Mouse (Mus musculus): ENCODE data around the gene Ttll10. TPM values are rescaled to one million over a fixed set of nuclear protein-coding genes. Genes with fewer than 3 reads are reported as not detected.

Gene Ttll10
- polyA plus RNA-seq (2012; rRNA removed), result 0.42 and 0.71 TPM in 2 replicates
- polyA plus RNA-seq (2014; fragmentation: Nextera tagmentation; extraction: Ambion mirVana), result 0.28 and 0.38 TPM in 2 replicates

DNA sequence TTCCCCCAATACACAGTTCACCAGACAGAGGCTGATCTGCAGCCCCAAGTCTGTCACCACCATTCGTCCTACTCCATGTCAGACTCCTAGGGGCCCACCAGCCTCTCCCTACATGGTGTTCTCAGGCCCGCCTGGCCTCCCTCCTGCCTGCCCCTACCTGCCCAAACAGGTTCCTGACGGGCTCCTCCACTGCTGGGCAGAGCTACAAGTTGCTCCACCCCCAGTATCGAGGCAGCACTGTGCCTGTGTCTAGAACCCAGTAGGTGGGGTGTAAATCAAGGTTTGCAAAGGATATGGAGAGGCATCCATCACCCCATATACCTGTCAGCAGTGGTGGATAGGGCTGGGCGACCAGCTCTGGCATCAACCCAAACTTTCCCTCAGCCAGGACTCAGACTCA is at the start of gene Ttll10:
Ttll10 (minus strand) TSS at position 154 of the 400 bp plus-strand sequence.
- no peaks in the 10 kb centered on the region for H3K36me3 ChIP-seq (replicated peaks; ENCODE audit: control insufficient read depth, insufficient read depth, low read depth)
- DNase-seq (ENCODE audit: low read depth in 3 of 3, low spot score in 3 of 3) (no peak), ATAC-seq (ENCODE audit: insufficient read depth) (no peak)
- WGBS (ENCODE audit: insufficient replicate concordance), result 39% methylated on average over 5 of the region's 5 CpGs
- H3K9ac ChIP-seq (replicated peaks), result no peak within 1 kb of the TSS
- no peak for TF ChIP-seq EP300 (IDR thresholded peaks at IDR 0.05; ENCODE audit: low read depth)
- TF ChIP-seq CTCF (IDR thresholded peaks at IDR 0.05; ENCODE audit: low read depth), result no peak
- peaks cover 0 to 2% of the 10 kb centered on the region in 2 experiments; a peak in 1 of 4 replicates for H3K4me1 ChIP-seq (replicated peaks; ENCODE audit: control insufficient read depth in 2 of 2, insufficient read depth in 2 of 2, low read length in 1 of 2)
- no peak within 1 kb of the TSS for H3K4me2 ChIP-seq (ENCODE audit: low read depth)
- H3K9me3 ChIP-seq (ENCODE audit: control insufficient read depth, low read length), result no peaks in the 10 kb centered on the region
- no peaks in the 10 kb centered on the region for H3K27me3 ChIP-seq (ENCODE audit: control insufficient read depth, insufficient read depth, low read length)
- H3K27ac ChIP-seq, result no peak within 1 kb of the TSS
- no peak within 1 kb of the TSS for H3K4me3 ChIP-seq (ENCODE audit: insufficient read depth in 1 of 2, low read depth in 2 of 2, low read length in 2 of 2)

DNA sequence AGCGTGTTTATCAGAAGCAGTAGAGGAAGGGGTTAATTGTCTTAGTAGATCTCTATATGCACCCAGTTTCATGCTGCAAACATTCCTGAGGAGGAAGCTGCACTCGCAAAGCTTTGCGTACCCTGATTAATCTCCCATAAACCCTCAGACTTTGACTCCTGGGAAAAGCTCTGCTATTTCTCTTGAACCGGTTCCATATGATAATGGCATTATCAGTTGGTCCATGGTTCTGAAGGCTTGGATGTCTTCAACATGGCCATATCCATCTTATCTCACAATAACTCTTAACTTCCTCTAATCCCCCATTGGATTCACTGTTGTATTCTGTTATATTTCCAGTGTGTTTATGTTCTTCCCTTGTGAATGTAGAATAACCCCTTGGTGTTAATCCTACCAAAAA is 44.1 kb upstream of the Ttll10 start:
- no peak overlapping the region for H3K9ac ChIP-seq (replicated peaks)
- DNase-seq (ENCODE audit: low read depth in 3 of 3, low spot score in 3 of 3) (no peak), ATAC-seq (ENCODE audit: insufficient read depth) (no peak)
- no peaks in the 10 kb centered on the region for H3K9me3 ChIP-seq (ENCODE audit: control insufficient read depth, low read length)
- H3K27ac ChIP-seq, result no peak overlapping the region
- H3K4me3 ChIP-seq (ENCODE audit: insufficient read depth in 1 of 2, low read depth in 2 of 2, low read length in 2 of 2), result no peak overlapping the region
- H3K27me3 ChIP-seq (ENCODE audit: control insufficient read depth, insufficient read depth, low read length), result no peaks in the 10 kb centered on the region
- no peaks in the 10 kb centered on the region for H3K36me3 ChIP-seq (replicated peaks; ENCODE audit: control insufficient read depth, insufficient read depth, low read depth)
- no peak overlapping the region for H3K4me2 ChIP-seq (ENCODE audit: low read depth)
- no peak for TF ChIP-seq EP300 (IDR thresholded peaks at IDR 0.05; ENCODE audit: low read depth)
- TF ChIP-seq CTCF (IDR thresholded peaks at IDR 0.05; ENCODE audit: low read depth), result no peak
- WGBS (ENCODE audit: insufficient replicate concordance), result 59% methylated on average over 4 of the region's 4 CpGs
- no peaks in the 10 kb centered on the region for H3K4me1 ChIP-seq (replicated peaks; ENCODE audit: control insufficient read depth in 2 of 2, insufficient read depth in 2 of 2, low read length in 1 of 2)

DNA sequence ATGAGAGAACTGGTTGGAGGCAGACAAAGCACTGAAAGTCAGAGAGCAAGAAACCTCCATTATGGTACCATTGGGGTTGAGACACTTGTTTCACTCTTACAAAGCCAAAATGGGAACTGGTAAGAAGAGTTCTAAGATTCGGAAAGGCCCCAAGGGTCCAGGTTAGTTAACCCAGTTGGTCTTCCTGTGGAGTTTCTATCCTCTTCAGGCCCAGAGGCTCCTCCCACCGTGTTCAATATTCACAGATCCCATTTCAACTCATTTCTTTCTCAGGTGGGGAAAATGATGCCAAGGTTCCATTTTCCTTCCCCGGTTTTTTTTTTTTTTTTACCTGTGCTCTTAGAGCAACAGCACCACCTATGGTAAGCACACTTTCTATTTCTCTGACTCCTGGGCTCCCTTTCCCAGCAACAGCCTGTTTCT is 42.3 kb upstream of the Ttll10 start:
- 26% methylated on average over 3 of the region's 3 CpGs for WGBS (ENCODE audit: insufficient replicate concordance)
- ATAC-seq (ENCODE audit: insufficient read depth) (no peak), DNase-seq (ENCODE audit: low read depth in 3 of 3, low spot score in 3 of 3) (no peak)
- Histone ChIP-seq H3K4me3 (ENCODE audit: insufficient read depth in 1 of 2, low read depth in 2 of 2, low read length in 2 of 2) (no peak overlapping the region), H3K4me1 (replicated peaks; ENCODE audit: control insufficient read depth in 2 of 2, insufficient read depth in 2 of 2, low read length in 1 of 2) (no peaks in the 10 kb centered on the region), H3K36me3 (replicated peaks; ENCODE audit: control insufficient read depth, insufficient read depth, low read depth) (no peaks in the 10 kb centered on the region), H3K9me3 (ENCODE audit: control insufficient read depth, low read length) (no peaks in the 10 kb centered on the region), H3K9ac (replicated peaks) (no peak overlapping the region), H3K27ac (no peak overlapping the region), H3K4me2 (ENCODE audit: low read depth) (no peak overlapping the region), H3K27me3 (ENCODE audit: control insufficient read depth, insufficient read depth, low read length) (no peaks in the 10 kb centered on the region)
- TF ChIP-seq CTCF (IDR thresholded peaks at IDR 0.05; ENCODE audit: low read depth) (no peak; the same call in 1 of the 2 replicates), EP300 (IDR thresholded peaks at IDR 0.05; ENCODE audit: low read depth) (no peak)

DNA sequence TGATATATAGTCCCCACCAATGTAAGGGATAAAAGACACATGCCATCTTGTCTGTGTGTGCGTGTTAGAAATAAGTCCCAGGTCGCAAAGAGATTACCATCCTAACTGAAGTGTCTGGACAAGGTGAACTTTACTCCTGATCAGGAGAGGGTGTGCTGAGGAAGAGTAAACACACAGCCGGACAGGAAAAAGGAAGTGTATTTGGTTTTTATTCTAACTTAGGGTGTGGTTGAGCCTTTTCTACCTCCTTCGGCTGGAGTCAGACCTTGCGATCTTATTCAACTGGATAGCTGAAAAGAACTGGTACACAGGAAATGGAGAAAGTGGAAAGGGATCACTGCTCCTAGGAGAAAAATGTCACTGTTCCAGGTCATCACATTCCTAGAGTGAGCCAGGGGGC is 41.3 kb upstream of the Ttll10 start:
- Histone ChIP-seq H3K4me1 (replicated peaks; ENCODE audit: control insufficient read depth in 2 of 2, insufficient read depth in 2 of 2, low read length in 1 of 2) (no peaks in the 10 kb centered on the region), H3K36me3 (replicated peaks; ENCODE audit: control insufficient read depth, insufficient read depth, low read depth) (no peaks in the 10 kb centered on the region), H3K4me2 (ENCODE audit: low read depth) (no peak overlapping the region), H3K9ac (replicated peaks) (no peak overlapping the region), H3K9me3 (ENCODE audit: control insufficient read depth, low read length) (no peaks in the 10 kb centered on the region), H3K27me3 (ENCODE audit: control insufficient read depth, insufficient read depth, low read length) (no peaks in the 10 kb centered on the region), H3K27ac (no peak overlapping the region), H3K4me3 (ENCODE audit: insufficient read depth in 1 of 2, low read depth in 2 of 2, low read length in 2 of 2) (no peak overlapping the region)
- WGBS (ENCODE audit: insufficient replicate concordance), result 54% methylated on average over 5 of the region's 5 CpGs
- TF ChIP-seq CTCF (IDR thresholded peaks at IDR 0.05; ENCODE audit: low read depth), result no peak
- TF ChIP-seq EP300 (IDR thresholded peaks at IDR 0.05; ENCODE audit: low read depth), result no peak
- ATAC-seq (ENCODE audit: insufficient read depth) (no peak), DNase-seq (ENCODE audit: low read depth in 3 of 3, low spot score in 3 of 3) (no peak)

DNA sequence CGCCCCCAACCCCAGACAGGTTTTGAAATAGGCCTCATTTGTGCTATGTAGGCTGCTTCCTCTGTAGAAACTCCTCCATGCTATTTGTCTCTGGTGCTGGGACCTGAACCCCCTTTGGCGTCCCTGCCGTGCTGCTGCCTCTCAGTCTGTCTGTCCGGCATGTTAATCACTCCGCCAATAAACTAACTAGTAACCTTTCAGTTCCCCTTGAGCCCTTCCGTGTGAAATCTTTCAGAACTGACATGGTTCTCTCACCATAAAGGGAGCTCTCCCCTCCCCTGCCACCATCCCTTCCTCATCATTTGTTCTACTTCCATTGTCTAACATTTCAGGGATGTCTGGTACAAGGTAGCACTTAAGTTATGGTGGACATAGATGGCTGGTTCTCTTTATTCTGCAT is 40.2 kb upstream of the Ttll10 start:
- 55% methylated on average over 6 of the region's 6 CpGs for WGBS (ENCODE audit: insufficient replicate concordance)

More for the DNA sequence above, 40.2 kb upstream of the Ttll10 start:
- DNase-seq (ENCODE audit: low read depth in 3 of 3, low spot score in 3 of 3), result no peak
- Histone ChIP-seq H3K9ac (replicated peaks) (no peak overlapping the region), H3K4me1 (replicated peaks; ENCODE audit: control insufficient read depth in 2 of 2, insufficient read depth in 2 of 2, low read length in 1 of 2) (no peaks in the 10 kb centered on the region), H3K9me3 (ENCODE audit: control insufficient read depth, low read length) (no peaks in the 10 kb centered on the region), H3K36me3 (replicated peaks; ENCODE audit: control insufficient read depth, insufficient read depth, low read depth) (no peaks in the 10 kb centered on the region), H3K4me3 (ENCODE audit: insufficient read depth in 1 of 2, low read depth in 2 of 2, low read length in 2 of 2) (no peak overlapping the region), H3K27me3 (ENCODE audit: control insufficient read depth, insufficient read depth, low read length) (no peaks in the 10 kb centered on the region), H3K4me2 (ENCODE audit: low read depth) (no peak overlapping the region), H3K27ac (no peak overlapping the region)
- TF ChIP-seq CTCF (IDR thresholded peaks at IDR 0.05; ENCODE audit: low read depth) (no peak), EP300 (IDR thresholded peaks at IDR 0.05; ENCODE audit: low read depth) (no peak)
- ATAC-seq (ENCODE audit: insufficient read depth), result no peak
